Mouse (Mus musculus): Measurements from ENCODE around the gene Ice1.

DNA sequence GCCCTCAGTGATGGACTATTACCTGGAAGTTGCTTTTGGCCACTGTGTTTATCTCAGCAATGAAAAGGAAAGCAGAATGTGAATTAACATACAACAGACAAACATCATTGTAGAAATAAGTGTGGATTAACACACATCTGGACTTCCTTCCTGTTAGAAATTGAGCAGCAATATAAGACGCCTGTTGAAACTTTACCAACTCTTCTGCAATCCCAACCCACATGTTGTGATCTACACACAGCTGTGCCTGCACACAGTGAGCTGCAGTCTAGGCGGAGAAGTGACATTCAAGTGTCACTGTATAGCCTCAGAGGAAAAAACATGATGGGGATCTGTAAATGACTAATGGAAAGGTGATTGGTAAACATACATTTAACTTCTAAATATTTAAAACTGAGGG is 69.5 kb downstream of the Ice1 start:
- TF ChIP-seq MYOG (IDR thresholded peaks at IDR 0.05; ENCODE audit: control insufficient read depth, extremely low read depth, insufficient read length) (no peak), CTCF (IDR thresholded peaks at IDR 0.05; ENCODE audit: control insufficient read depth, insufficient read depth, insufficient read length) (no peak), MAX (IDR thresholded peaks at IDR 0.05) (no peak), USF1 (IDR thresholded peaks at IDR 0.05; ENCODE audit: low read depth) (no peak), CEBPB (IDR thresholded peaks at IDR 0.05; ENCODE audit: low read depth) (no peak)

All from C2C12 (cell line).